Mouse (Mus musculus): Measurements from ENCODE around the gene Pbp2. TPM values are rescaled to one million over a fixed set of nuclear protein-coding genes. Genes with fewer than 3 reads are reported as not detected.

Pbp2 gene
- polyA plus RNA-seq (2012; rRNA removed): 0.16 TPM in 1 of 2 replicates, not detected in the other

GRCm38 (mm10) chr6:135310305-135310704 lies at the start of gene Pbp2:
TSS of gene Pbp2 (minus strand) at chr6:135310405.
- DNase-seq: no peak
- no peaks in the 10 kb centered on the region for H3K27me3 ChIP-seq (replicated peaks; ENCODE audit: control insufficient read depth, insufficient read depth, low read length)
- no peaks in the 10 kb centered on the region for H3K36me3 ChIP-seq (ENCODE audit: control insufficient read depth, insufficient read depth, low read length)
- no peak within 1 kb of the TSS for H3K4me3 ChIP-seq (ENCODE audit: insufficient read depth, low read depth, low read length)
- TF ChIP-seq CTCF (conservative IDR thresholded peaks at IDR 0.05; ENCODE audit: insufficient read depth, insufficient read length, low read depth, low read length): no peak
- no peak for TF ChIP-seq POLR2A (IDR thresholded peaks at IDR 0.05; ENCODE audit: low read depth, low read length)
- H3K27ac ChIP-seq (ENCODE audit: insufficient read depth, low read depth, low read length): no peak within 1 kb of the TSS
- 99% methylated on average over 9 of the region's 9 CpGs for WGBS
- H3K4me1 ChIP-seq (ENCODE audit: control insufficient read depth, insufficient read depth, low read length): no peaks in the 10 kb centered on the region

- H3K4me3 ChIP-seq (ENCODE audit: insufficient read depth, low read depth, low read length): no peak overlapping the region
- no peak for TF ChIP-seq CTCF (conservative IDR thresholded peaks at IDR 0.05; ENCODE audit: insufficient read depth, insufficient read length, low read depth, low read length)
- TF ChIP-seq POLR2A (IDR thresholded peaks at IDR 0.05; ENCODE audit: low read depth, low read length): no peak
- DNase-seq: no peak
- no peak overlapping the region for H3K27ac ChIP-seq (ENCODE audit: insufficient read depth, low read depth, low read length)
- peaks cover 10% of the 10 kb centered on the region; the same call in 1 of the 2 replicates for H3K4me1 ChIP-seq (ENCODE audit: control insufficient read depth, insufficient read depth, low read length)
- 74% methylated on average over 4 of the region's 4 CpGs for WGBS
- H3K36me3 ChIP-seq (ENCODE audit: control insufficient read depth, insufficient read depth, low read length): no peaks in the 10 kb centered on the region
- H3K27me3 ChIP-seq (replicated peaks; ENCODE audit: control insufficient read depth, insufficient read depth, low read length): no peaks in the 10 kb centered on the region
These were observed 44.7 kb upstream of the Pbp2 start for GRCm38 (mm10) chr6:135354953-135355352.

GRCm38 (mm10) chr6:135352537-135352936 lies 42.3 kb upstream of the Pbp2 start:
- Histone ChIP-seq H3K4me3 (ENCODE audit: insufficient read depth, low read depth, low read length) (no peak overlapping the region), H3K27ac (ENCODE audit: insufficient read depth, low read depth, low read length) (peak overlapping the region; percentile 94; the same call in 1 of the 2 replicates), H3K36me3 (ENCODE audit: control insufficient read depth, insufficient read depth, low read length) (no peaks in the 10 kb centered on the region), H3K4me1 (ENCODE audit: control insufficient read depth, insufficient read depth, low read length) (peaks cover 10% of the 10 kb centered on the region; the same call in 1 of the 2 replicates), H3K27me3 (replicated peaks; ENCODE audit: control insufficient read depth, insufficient read depth, low read length) (no peaks in the 10 kb centered on the region)
- 74% methylated on average over 4 of the region's 4 CpGs for WGBS
- no peak for DNase-seq
- TF ChIP-seq POLR2A (IDR thresholded peaks at IDR 0.05; ENCODE audit: low read depth, low read length): no peak
- no peak for TF ChIP-seq CTCF (conservative IDR thresholded peaks at IDR 0.05; ENCODE audit: insufficient read depth, insufficient read length, low read depth, low read length)

GRCm38 (mm10) chr6:135351638-135352302 lies 41.6 kb upstream of the Pbp2 start:
- WGBS: 36% methylated on average over 8 of the region's 8 CpGs
- Histone ChIP-seq H3K4me3 (ENCODE audit: insufficient read depth, low read depth, low read length) (no peak overlapping the region), H3K36me3 (ENCODE audit: control insufficient read depth, insufficient read depth, low read length) (no peaks in the 10 kb centered on the region), H3K27ac (ENCODE audit: insufficient read depth, low read depth, low read length) (peak overlapping the region; percentile 94), H3K27me3 (replicated peaks; ENCODE audit: control insufficient read depth, insufficient read depth, low read length) (no peaks in the 10 kb centered on the region), H3K4me1 (ENCODE audit: control insufficient read depth, insufficient read depth, low read length) (peaks cover 10% of the 10 kb centered on the region; the same call in 1 of the 2 replicates)
- TF ChIP-seq CTCF (conservative IDR thresholded peaks at IDR 0.05; ENCODE audit: insufficient read depth, insufficient read length, low read depth, low read length) (no peak), POLR2A (IDR thresholded peaks at IDR 0.05; ENCODE audit: low read depth, low read length) (no peak)
- peak; percentile 92 for DNase-seq

- no peaks in the 10 kb centered on the region for H3K36me3 ChIP-seq (ENCODE audit: control insufficient read depth, insufficient read depth, low read length)
- WGBS: 43% methylated on average over 4 of the region's 4 CpGs
- 0 out of 2 replicates have a peak overlapping the region, but pooled peaks have one; percentile 3 for H3K27ac ChIP-seq (ENCODE audit: insufficient read depth, low read depth, low read length)
- no peak overlapping the region for H3K4me3 ChIP-seq (ENCODE audit: insufficient read depth, low read depth, low read length)
- H3K4me1 ChIP-seq (ENCODE audit: control insufficient read depth, insufficient read depth, low read length): no peaks in the 10 kb centered on the region
- TF ChIP-seq CTCF (conservative IDR thresholded peaks at IDR 0.05; ENCODE audit: insufficient read depth, insufficient read length, low read depth, low read length) (no peak), POLR2A (IDR thresholded peaks at IDR 0.05; ENCODE audit: low read depth, low read length) (no peak)
- H3K27me3 ChIP-seq (replicated peaks; ENCODE audit: control insufficient read depth, insufficient read depth, low read length): no peaks in the 10 kb centered on the region
- peak; percentile 56 for DNase-seq
These were observed 30.8 kb upstream of the Pbp2 start for GRCm38 (mm10) chr6:135341076-135341378.

GRCm38 (mm10) chr6:135340355-135341075 lies 30.3 kb upstream of the Pbp2 start:
- DNase-seq: peak; percentile 62
- Histone ChIP-seq H3K4me1 (ENCODE audit: control insufficient read depth, insufficient read depth, low read length) (no peaks in the 10 kb centered on the region), H3K27me3 (replicated peaks; ENCODE audit: control insufficient read depth, insufficient read depth, low read length) (no peaks in the 10 kb centered on the region), H3K27ac (ENCODE audit: insufficient read depth, low read depth, low read length) (0 out of 2 replicates have a peak overlapping the region, but pooled peaks have one; percentile 3), H3K36me3 (ENCODE audit: control insufficient read depth, insufficient read depth, low read length) (no peaks in the 10 kb centered on the region), H3K4me3 (ENCODE audit: insufficient read depth, low read depth, low read length) (no peak overlapping the region)
- TF ChIP-seq CTCF (conservative IDR thresholded peaks at IDR 0.05; ENCODE audit: insufficient read depth, insufficient read length, low read depth, low read length) (no peak), POLR2A (IDR thresholded peaks at IDR 0.05; ENCODE audit: low read depth, low read length) (no peak)
- WGBS: 56% methylated on average over 9 of the region's 9 CpGs

- no peak for DNase-seq
- 88% methylated on average over 8 of the region's 8 CpGs for WGBS
- no peaks in the 10 kb centered on the region for H3K36me3 ChIP-seq (ENCODE audit: control insufficient read depth, insufficient read depth, low read length)
- no peaks in the 10 kb centered on the region for H3K27me3 ChIP-seq (replicated peaks; ENCODE audit: control insufficient read depth, insufficient read depth, low read length)
- no peaks in the 10 kb centered on the region for H3K4me1 ChIP-seq (ENCODE audit: control insufficient read depth, insufficient read depth, low read length)
- no peak overlapping the region for H3K4me3 ChIP-seq (ENCODE audit: insufficient read depth, low read depth, low read length)
- H3K27ac ChIP-seq (ENCODE audit: insufficient read depth, low read depth, low read length): no peak overlapping the region
- no peak for TF ChIP-seq CTCF (conservative IDR thresholded peaks at IDR 0.05; ENCODE audit: insufficient read depth, insufficient read length, low read depth, low read length)
- TF ChIP-seq POLR2A (IDR thresholded peaks at IDR 0.05; ENCODE audit: low read depth, low read length): no peak
These were observed 26.2 kb upstream of the Pbp2 start for GRCm38 (mm10) chr6:135336376-135336775.
